Mouse (Mus musculus) forebrain, embryonic 14.5 days (tissue): Measurements from ENCODE around the gene Lonrf2. TPM values are rescaled to one million over a fixed set of nuclear protein-coding genes. Genes with fewer than 3 reads are reported as not detected.

ENCODE experiments used
- ATAC-seq: fragments of 200-750 bp; cut with Nextera tagmentation; 2 replicates; pipeline ENCODE4 v1.8.0; 2017; ENCODE audit warnings: mild to moderate bottlenecking, moderate library complexity
- DNase-seq: peaks from one replicate; pipeline ENCODE4 v3.0.0-alpha.2; 2015; ENCODE audit warnings: low spot score
- H3K27ac ChIP-seq: fragments of 300-500 bp; sonication (generic); 2 replicates; pipeline ENCODE4 v1.5.1; 2014; ENCODE audit warnings: low read depth, mild to moderate bottlenecking, control low read depth, low read length, moderate library complexity
- H3K27me3 ChIP-seq: fragments of 300-500 bp; sonication (generic); replicated peaks from 2 replicates; pipeline ENCODE4 v1.6.1; 2014; ENCODE audit warnings: low read length, control low read depth, mixed read lengths; ENCODE audit not compliant: control insufficient read depth, insufficient read depth
- H3K36me3 ChIP-seq: fragments of 300-500 bp; sonication (generic); 2 replicates; pipeline ENCODE4 v1.6.1; 2014; ENCODE audit warnings: low read length, control low read depth; ENCODE audit not compliant: control insufficient read depth, insufficient read depth
- H3K4me1 ChIP-seq: fragments of 300-500 bp; sonication (generic); 2 replicates; pipeline ENCODE4 v1.6.1; 2014; ENCODE audit warnings: antibody characterized with exemption, low read length, control low read depth; ENCODE audit not compliant: control insufficient read depth, insufficient read depth
- H3K4me2 ChIP-seq: fragments of 300-500 bp; sonication (generic); 2 replicates; pipeline ENCODE4 v1.6.1; 2014; ENCODE audit warnings: mild to moderate bottlenecking, control low read depth, low read length
- H3K4me3 ChIP-seq: fragments of 300-500 bp; sonication (generic); 2 replicates; pipeline ENCODE4 v1.5.1; 2014; ENCODE audit warnings: low read depth, low read length, control low read depth
- H3K9ac ChIP-seq: fragments of 300-500 bp; sonication (generic); 2 replicates; pipeline ENCODE4 v1.6.1; 2014; ENCODE audit warnings: mild to moderate bottlenecking, low read length, control low read depth, moderate library complexity
- H3K9me3 ChIP-seq: fragments of 300-500 bp; sonication (generic); replicated peaks from 2 replicates; pipeline ENCODE4 v1.6.1; 2016; ENCODE audit warnings: low read length, control low read depth, mixed read lengths; ENCODE audit not compliant: control insufficient read depth
- WGBS: fragments of 180-500 bp; shearing (Covaris S2); extraction: QIAGEN DNeasy Blood & Tissue Kit; methylation state at CpG from one replicate; pipeline ENCODE4 v1.1.7; 2014; 5-methylcytosine and 5-hydroxymethylcytosine counted together
- polyA plus RNA-seq: library from polyadenylated mRNA; unstranded; fragments of >200 nt; fragmentation: Nextera tagmentation; extraction: Ambion mirVana; gene quantifications from 2 replicates; pipeline ENCODE4 v1.2.1, GENCODE M21; 2014

Lonrf2 gene
- polyA plus RNA-seq, 1 experiment from 2014 or later: 10.5 TPM

DNA sequence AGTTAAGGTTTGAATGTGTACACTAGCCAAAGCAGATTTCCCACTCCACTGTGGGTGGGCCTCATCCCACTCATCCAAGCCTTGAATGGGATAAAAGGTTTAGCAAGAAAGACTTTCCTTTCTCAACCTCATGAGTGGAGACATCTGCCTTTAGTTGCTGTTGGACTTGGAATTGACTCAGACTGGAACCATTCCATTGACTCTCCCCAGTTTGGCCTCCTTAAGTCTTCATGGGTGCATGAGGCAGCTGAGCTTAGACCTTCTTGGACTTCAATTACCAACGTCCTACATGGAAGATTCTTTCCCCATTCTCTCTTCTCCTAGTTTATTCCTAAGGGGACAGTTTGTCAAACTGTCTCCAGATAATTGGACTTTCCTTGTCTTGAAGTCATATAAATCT, 92.6 kb downstream of the Lonrf2 start:
- H3K4me1 ChIP-seq: no peaks in the 10 kb centered on the region
- no peak overlapping the region for H3K4me2 ChIP-seq
- WGBS: 80% methylated on average over 1 of the region's 1 CpGs
- H3K27me3 ChIP-seq: no peaks in the 10 kb centered on the region
- DNase-seq: no peak
- H3K36me3 ChIP-seq: no peaks in the 10 kb centered on the region
- no peaks in the 10 kb centered on the region for H3K9me3 ChIP-seq
- no peak for ATAC-seq
- no peak overlapping the region for H3K27ac ChIP-seq
- H3K9ac ChIP-seq: no peak overlapping the region
- H3K4me3 ChIP-seq: no peak overlapping the region

Other genes starting within 250 kb of the Lonrf2 start
- 15.5 TPM in 2 replicates for gene Aff3, start 171.8 kb downstream of the Lonrf2 start, polyA plus RNA-seq
- gene Chst10, start 61.5 kb upstream of the Lonrf2 start, polyA plus RNA-seq: 48.7 and 58.2 TPM in 2 replicates
- 0.37 and 0.53 TPM in 2 replicates for gene Nms, start 102.4 kb upstream of the Lonrf2 start, polyA plus RNA-seq
- 156 and 168 TPM in 2 replicates for gene Pdcl3, start 148.9 kb upstream of the Lonrf2 start, polyA plus RNA-seq